Mouse (Mus musculus) gonadal fat pad, adult 2 months (tissue): ENCODE measurements at regions not wholly inside any gene's neighbourhood (a gene's known extent, or its start where the extent isn't known, plus 50 kb on each side); places are given as distances from the start of the nearest gene placed in this dataset.
A peak's percentile ranks its signal among the peaks of the same experiment; 100 is the strongest.

Experiments used
- DNase-seq: peaks from one replicate; pipeline ENCODE4 v3.0.0-alpha.2; 2012; ENCODE audit warnings: low read depth

GRCm38 (mm10) chrX:14040104-14040503 is 170.8 kb upstream of the H2al1n start:
- no peak for DNase-seq

- DNase-seq, result no peak
Measured at GRCm38 (mm10) chrX:13997817-13998609, 146.8 kb upstream of the Cask start.

GRCm38 (mm10) chrX:13978954-13979353 is 127.8 kb upstream of the Cask start:
- peak; percentile 36 for DNase-seq
